Mouse (Mus musculus) lung, postnatal 0 days (tissue): ENCODE results near the gene Tvp23a.

ENCODE experiments used
- CTCF ChIP-seq: IDR thresholded peaks from 2 replicates; pipeline ENCODE4 v1.5.1; 2016; ENCODE audit warnings: antibody characterized with exemption, mild to moderate bottlenecking
- EP300 ChIP-seq: IDR thresholded peaks from 2 replicates; pipeline ENCODE4 v1.6.1; 2016; ENCODE audit warnings: antibody characterized with exemption, mild to moderate bottlenecking, control low read depth

- TF ChIP-seq EP300 (no peak), CTCF (no peak)
These were observed 14.0 kb upstream of the Tvp23a start for GRCm38 (mm10) chr16:10461178-10461577.
